Mouse (Mus musculus) left cerebral cortex, postnatal 4 days (tissue): Measurements from ENCODE around the gene Nlrc5. TPM values are rescaled to one million over a fixed set of nuclear protein-coding genes. Genes with fewer than 3 reads are reported as not detected.

ENCODE experiments used
- DNase-seq: peaks from one replicate; pipeline ENCODE4 v3.0.0-alpha.2; 2022
- intact Hi-C: fragments of 180-260 bp; cut with DNase I; formaldehyde crosslinking; loops from one replicate; pipeline ENCODE4 v1.15.1; 2025
- total RNA-seq, 2 experiments: library from RNA; stranded (reverse); gene quantifications; 2 replicates each; pipeline ENCODE4 v1.2.3; 2021

Nlrc5 gene
- total RNA-seq, 2 experiments from 2014 or later: 0.30 to 0.81 TPM

GRCm38 (mm10) chr8:94521481-94521880 is 87.3 kb downstream of the Nlrc5 start:
- DNase-seq: no peak
- intact Hi-C loops: no loop called here

GRCm38 (mm10) chr8:94522482-94522881 is 88.3 kb downstream of the Nlrc5 start:
- intact Hi-C loops: no loop called here
- no peak for DNase-seq

GRCm38 (mm10) chr8:94524554-94524953 is 90.4 kb downstream of the Nlrc5 start:
- intact Hi-C loops: no loop called here
- DNase-seq: no peak

GRCm38 (mm10) chr8:94527178-94527577 is 93.0 kb downstream of the Nlrc5 start:
- DNase-seq: no peak
- intact Hi-C loops: no loop called here

- DNase-seq: peak; percentile 58
These were observed 94.1 kb downstream of the Nlrc5 start for GRCm38 (mm10) chr8:94528245-94528644.

GRCm38 (mm10) chr8:94529875-94530274 is 95.7 kb downstream of the Nlrc5 start:
- intact Hi-C loops: loop anchor here (5.0 kb wide), 2 partner anchors 42 to 172 kb away; no protein-coding TSS in a partner anchor
- no peak for DNase-seq

More at GRCm38 (mm10) chr8:94528245-94528644, 94.1 kb downstream of the Nlrc5 start:
- intact Hi-C loops: no loop called here

- intact Hi-C loops: loop anchor here (5.0 kb wide), 2 partner anchors 42 to 172 kb away; no protein-coding TSS in a partner anchor
- no peak for DNase-seq
These were observed 96.5 kb downstream of the Nlrc5 start for GRCm38 (mm10) chr8:94530643-94531042.

- intact Hi-C loops: loop anchor here (5.0 kb wide), 2 partner anchors 40 to 170 kb away; no protein-coding TSS in a partner anchor
These were observed 97.8 kb downstream of the Nlrc5 start for GRCm38 (mm10) chr8:94532000-94532399.

GRCm38 (mm10) chr8:94532525-94532872 is 98.3 kb downstream of the Nlrc5 start:
- no peak for DNase-seq

More at GRCm38 (mm10) chr8:94532000-94532399, 97.8 kb downstream of the Nlrc5 start:
- no peak for DNase-seq

GRCm38 (mm10) chr8:94532873-94533671 is 98.9 kb downstream of the Nlrc5 start, which contains the start of gene Cpne2:
TSS of gene Cpne2 (plus strand) at chr8:94532990.
- intact Hi-C loops: loop anchor here (5.0 kb wide), 2 partner anchors 39 to 169 kb away; no protein-coding TSS in a partner anchor
- DNase-seq: peak; percentile 40

More at GRCm38 (mm10) chr8:94532525-94532872, 98.3 kb downstream of the Nlrc5 start:
- intact Hi-C loops: loop anchor here (5.0 kb wide), 2 partner anchors 40 to 170 kb away; no protein-coding TSS in a partner anchor

- DNase-seq: peak; percentile 32
These were observed 100.5 kb downstream of the Nlrc5 start for GRCm38 (mm10) chr8:94534612-94535011.

GRCm38 (mm10) chr8:94535631-94536030 is 101.5 kb downstream of the Nlrc5 start:
- peak; percentile 42 for DNase-seq

More at GRCm38 (mm10) chr8:94534612-94535011, 100.5 kb downstream of the Nlrc5 start:
- intact Hi-C loops: loop anchor here (5.0 kb wide), 2 partner anchors 38 to 168 kb away; no protein-coding TSS in a partner anchor

GRCm38 (mm10) chr8:94537456-94537855 is 103.3 kb downstream of the Nlrc5 start:
- intact Hi-C loops: no loop called here
- no peak for DNase-seq

More at GRCm38 (mm10) chr8:94535631-94536030, 101.5 kb downstream of the Nlrc5 start:
- intact Hi-C loops: no loop called here

GRCm38 (mm10) chr8:94540025-94540424 is 105.9 kb downstream of the Nlrc5 start:
- intact Hi-C loops: no loop called here
- no peak for DNase-seq

- DNase-seq: no peak
- intact Hi-C loops: no loop called here
These were observed 107.0 kb downstream of the Nlrc5 start for GRCm38 (mm10) chr8:94540889-94541795.

- no peak for DNase-seq
- intact Hi-C loops: no loop called here
These were observed 109.8 kb downstream of the Nlrc5 start for GRCm38 (mm10) chr8:94543981-94544380.

- no peak for DNase-seq
- intact Hi-C loops: no loop called here
These were observed 114.9 kb downstream of the Nlrc5 start for GRCm38 (mm10) chr8:94549041-94549440.

GRCm38 (mm10) chr8:94549482-94549881 is 115.3 kb downstream of the Nlrc5 start:
- no peak for DNase-seq
- intact Hi-C loops: no loop called here

GRCm38 (mm10) chr8:94549998-94550397 is 115.8 kb downstream of the Nlrc5 start:
- intact Hi-C loops: no loop called here
- DNase-seq: no peak
